Mouse (Mus musculus) MEL (cell line): ENCODE data around the gene Fam57b. TPM values are rescaled to one million over a fixed set of nuclear protein-coding genes. Genes with fewer than 3 reads are reported as not detected.
A peak's percentile ranks its signal among the peaks of the same experiment; 100 is the strongest.

Experiments used
- DNase-seq: peaks from one replicate; pipeline ENCODE4 v3.0.0; 2011; ENCODE audit warnings: low read depth, low spot score
- H3K27ac ChIP-seq: 2 replicates; pipeline ENCODE4 v1.5.1; 2012; ENCODE audit warnings: low read depth, mild to moderate bottlenecking, control low read depth, low read length, moderate library complexity; ENCODE audit not compliant: control insufficient read depth
- H3K27me3 ChIP-seq, 2 experiments: fragments of 150-350 bp in 1 of 2; sonication (generic) in 1 of 2; 2 replicates each; pipeline ENCODE4 v1.6.1; 2012; ENCODE audit warnings: low read length in 2 of 2, mild to moderate bottlenecking in 2 of 2, improper control_type of control experiment in 1 of 2, moderate library complexity in 1 of 2; ENCODE audit not compliant: insufficient read depth in 2 of 2, control insufficient read depth in 1 of 2
- H3K36me3 ChIP-seq, 2 experiments: 2 replicates each; pipeline ENCODE4 v1.6.1; 2012 to 2014; ENCODE audit warnings: low read length in 2 of 2, improper control_type of control experiment in 1 of 2, inconsistent platforms in 1 of 2, mild to moderate bottlenecking in 1 of 2; ENCODE audit not compliant: insufficient read depth in 2 of 2, control insufficient read depth in 1 of 2
- H3K4me1 ChIP-seq, 2 experiments: fragments of 150-350 bp in 1 of 2; sonication (generic) in 1 of 2; 2 replicates each; pipeline ENCODE4 v1.6.1; 2012; ENCODE audit warnings: low read length in 2 of 2, improper control_type of control experiment in 1 of 2, mild to moderate bottlenecking in 1 of 2; ENCODE audit not compliant: insufficient read depth in 2 of 2, control insufficient read depth in 1 of 2
- H3K4me3 ChIP-seq, 2 experiments: fragments of 150-350 bp in 1 of 2; sonication (generic) in 1 of 2; 2 replicates each; pipeline ENCODE4 v1.5.1; 2012; ENCODE audit warnings: low read depth in 2 of 2, low read length in 2 of 2, mild to moderate bottlenecking in 2 of 2, moderate library complexity in 2 of 2, control low read depth in 1 of 2, improper control_type of control experiment in 1 of 2; ENCODE audit not compliant: control insufficient read depth in 1 of 2, insufficient read depth in 1 of 2
- H3K79me2 ChIP-seq: 2 replicates; pipeline ENCODE4 v1.6.1; 2012; ENCODE audit warnings: mild to moderate bottlenecking, low read length, moderate library complexity; ENCODE audit not compliant: control insufficient read depth, poor library complexity, insufficient read depth
- H3K9ac ChIP-seq: 2 replicates; pipeline ENCODE4 v1.6.1; 2012; ENCODE audit warnings: low read depth, mild to moderate bottlenecking, control low read depth, low read length, moderate library complexity; ENCODE audit not compliant: control insufficient read depth, poor library complexity, severe bottlenecking
- H3K9me3 ChIP-seq: fragments of 150-350 bp; sonication (generic); replicated peaks from 2 replicates; pipeline ENCODE4 v1.6.1; 2012; ENCODE audit warnings: mild to moderate bottlenecking, low read length, improper control_type of control experiment, moderate library complexity; ENCODE audit not compliant: insufficient read depth
- CHD2 ChIP-seq: IDR thresholded peaks from 2 replicates; pipeline ENCODE4 v1.6.1; 2011; ENCODE audit warnings: low read length, improper control_type of control experiment
- CTCF ChIP-seq, 3 experiments: IDR thresholded peaks in 2 of 3; conservative IDR thresholded peaks in 1 of 3; 2 replicates each; pipeline ENCODE4 v1.5.1; 2011 to 2012; ENCODE audit warnings: low read length in 3 of 3, low read depth in 2 of 3, mild to moderate bottlenecking in 2 of 3, improper control_type of control experiment in 1 of 3, inconsistent platforms in 1 of 3, mixed read lengths in 1 of 3, moderate library complexity in 1 of 3; ENCODE audit not compliant: control insufficient read depth in 1 of 3, insufficient read depth in 1 of 3, poor library complexity in 1 of 3, severe bottlenecking in 1 of 3
- E2F4 ChIP-seq: IDR thresholded peaks from 2 replicates; pipeline ENCODE4 v1.6.1; 2011; ENCODE audit warnings: low read depth, low read length, improper control_type of control experiment, borderline replicate concordance
- ELF1 ChIP-seq: IDR thresholded peaks from 2 replicates; pipeline ENCODE4 v1.6.1; 2014; ENCODE audit warnings: low read depth, mild to moderate bottlenecking, inconsistent platforms, low read length, improper control_type of control experiment, moderate library complexity
- ETS1 ChIP-seq: IDR thresholded peaks from 2 replicates; pipeline ENCODE4 v1.6.1; 2012; ENCODE audit warnings: low read depth, mild to moderate bottlenecking, inconsistent platforms, low read length, improper control_type of control experiment, moderate library complexity
- GABPA ChIP-seq: IDR thresholded peaks from 2 replicates; pipeline ENCODE4 v1.6.1; 2012; ENCODE audit warnings: low read depth, mild to moderate bottlenecking, inconsistent platforms, low read length, improper control_type of control experiment, moderate library complexity
- GATA1 ChIP-seq: IDR thresholded peaks from 2 replicates; pipeline ENCODE4 v1.6.1; 2011; ENCODE audit warnings: low read depth, low read length, improper control_type of control experiment
- HCFC1 ChIP-seq: IDR thresholded peaks from 2 replicates; pipeline ENCODE4 v1.6.1; 2012; ENCODE audit warnings: low read depth, mild to moderate bottlenecking, inconsistent platforms, low read length, improper control_type of control experiment, moderate library complexity
- KAT2A ChIP-seq: conservative IDR thresholded peaks from 2 replicates; pipeline ENCODE4 v1.6.1; 2012; ENCODE audit warnings: low read depth, low read length, improper control_type of control experiment, inconsistent platforms
- MAX ChIP-seq: IDR thresholded peaks from 2 replicates; pipeline ENCODE4 v1.6.1; 2011; ENCODE audit warnings: low read length, improper control_type of control experiment
- MAZ ChIP-seq: IDR thresholded peaks from 2 replicates; pipeline ENCODE4 v1.6.1; 2012; ENCODE audit warnings: low read depth, mild to moderate bottlenecking, inconsistent platforms, low read length, improper control_type of control experiment
- NELFE ChIP-seq: IDR thresholded peaks from 2 replicates; pipeline ENCODE4 v1.6.1; 2011; ENCODE audit warnings: low read depth, low read length, improper control_type of control experiment
- NRF1 ChIP-seq: IDR thresholded peaks from 2 replicates; pipeline ENCODE4 v1.6.1; 2014; ENCODE audit warnings: low read depth, mild to moderate bottlenecking, inconsistent platforms, low read length, improper control_type of control experiment, moderate library complexity; ENCODE audit not compliant: poor library complexity, insufficient read depth, severe bottlenecking
- POLR2A ChIP-seq, 2 experiments: IDR thresholded peaks; 2 replicates each; pipeline ENCODE4 v1.6.1; 2011 to 2012; ENCODE audit warnings: low read length in 2 of 2, mild to moderate bottlenecking in 2 of 2, control low read depth in 1 of 2, improper control_type of control experiment in 1 of 2, low read depth in 1 of 2, moderate library complexity in 1 of 2; ENCODE audit not compliant: control insufficient read depth in 1 of 2, insufficient read depth in 1 of 2, poor library complexity in 1 of 2
- RAD21 ChIP-seq: IDR thresholded peaks from 2 replicates; pipeline ENCODE4 v1.6.1; 2011; ENCODE audit warnings: mild to moderate bottlenecking, low read depth, low read length, improper control_type of control experiment
- SIN3A ChIP-seq: IDR thresholded peaks from 2 replicates; pipeline ENCODE4 v1.6.1; 2012; ENCODE audit warnings: low read length, improper control_type of control experiment, inconsistent platforms
- TCF12 ChIP-seq: IDR thresholded peaks from 2 replicates; pipeline ENCODE4 v1.6.1; 2014; ENCODE audit warnings: low read depth, mild to moderate bottlenecking, inconsistent platforms, low read length, improper control_type of control experiment, moderate library complexity
- UBTF ChIP-seq: IDR thresholded peaks from 2 replicates; pipeline ENCODE4 v1.6.1; 2012; ENCODE audit warnings: low read depth, mild to moderate bottlenecking, inconsistent platforms, low read length, improper control_type of control experiment, moderate library complexity, borderline replicate concordance; ENCODE audit not compliant: insufficient read depth
- USF1 ChIP-seq: IDR thresholded peaks from 2 replicates; pipeline ENCODE4 v1.6.1; 2014; ENCODE audit warnings: low read depth, mild to moderate bottlenecking, inconsistent platforms, low read length, improper control_type of control experiment, moderate library complexity
- USF2 ChIP-seq, 2 experiments: IDR thresholded peaks; 2 replicates each; pipeline ENCODE4 v1.6.1; 2011 to 2012; ENCODE audit warnings: improper control_type of control experiment in 2 of 2, low read length in 2 of 2, borderline replicate concordance in 1 of 2, inconsistent platforms in 1 of 2, low read depth in 1 of 2, mild to moderate bottlenecking in 1 of 2; ENCODE audit not compliant: insufficient read depth in 1 of 2
- ZMIZ1 ChIP-seq: IDR thresholded peaks from 2 replicates; pipeline ENCODE4 v1.6.1; 2012; ENCODE audit warnings: low read depth, mild to moderate bottlenecking, inconsistent platforms, low read length, improper control_type of control experiment, moderate library complexity
- polyA plus RNA-seq, 2 experiments: library from polyadenylated mRNA; stranded (reverse) in 1 of 2; unstranded in 1 of 2; fragments of >175 nt in 1 of 2; fragments of >200 nt in 1 of 2; gene quantifications; 2 replicates each; pipeline versions ENCODE4 v1.2.1 to v1.2.4; 2012; ENCODE audit warnings: low replicate concordance in 2 of 2, low read depth in 1 of 2; ENCODE audit not compliant: insufficient read length in 2 of 2, insufficient read depth in 1 of 2, missing spikeins in 1 of 2
- total RNA-seq: library from RNA; depleted of rRNA; stranded (reverse); fragments of 300-350 nt; gene quantifications from 2 replicates; pipeline ENCODE4 v1.2.3, GENCODE M21; 2012; rRNA removed

The Fam57b gene
- total RNA-seq (1.7 TPM in 2 replicates), polyA plus RNA-seq (under 1 TPM in 1 of 2 experiments, not detected in 1; 0.50 TPM)

- Histone ChIP-seq H3K9me3 (no peaks in the 10 kb centered on the region), H3K79me2 (peaks cover 35% of the 10 kb centered on the region), H3K4me3 (peak within 1 kb of the TSS; percentile 87 to 95), H3K27ac (peak within 1 kb of the TSS; percentile 94), H3K36me3 (peaks cover 13 to 42% of the 10 kb centered on the region in 2 experiments), H3K27me3 (no peaks in the 10 kb centered on the region), H3K4me1 (peaks cover 14 to 39% of the 10 kb centered on the region in 2 experiments), H3K9ac (peak within 1 kb of the TSS; percentile 96)
- peak; percentile 72 for DNase-seq
- TF ChIP-seq POLR2A (IDR thresholded peaks at IDR 0.05; ENCODE audit: control insufficient read depth in 1 of 2, insufficient read depth in 1 of 2, low read depth in 1 of 2, low read length in 2 of 2, poor library complexity in 1 of 2): peak in 1 of 2 experiments; percentile 48; a peak in 2 of 4 replicates
- TF ChIP-seq ETS1: no peak
- 0 out of 2 replicates have a peak, but pooled peaks have one; percentile 31 for TF ChIP-seq NELFE
- peak; percentile 65; the same call in 1 of the 2 replicates for TF ChIP-seq USF1
- peak; percentile 58; the same call in 1 of the 2 replicates for TF ChIP-seq ELF1
- TF ChIP-seq MAZ: 0 out of 2 replicates have a peak, but pooled peaks have one; percentile 3
Measured at GRCm38 (mm10) chr7:126797411-126798126, at the start of gene Fam57b. TSS of gene Fam57b (plus strand) at chr7:126797668.

- Histone ChIP-seq H3K4me3 (no peak overlapping the region), H3K9ac (no peak overlapping the region), H3K4me1 (no peaks in the 10 kb centered on the region), H3K27ac (no peak overlapping the region), H3K27me3 (peaks cover 0 to 2% of the 10 kb centered on the region in 2 experiments; a peak in 1 of 4 replicates), H3K9me3 (no peaks in the 10 kb centered on the region), H3K79me2 (no peaks in the 10 kb centered on the region), H3K36me3 (no peaks in the 10 kb centered on the region)
- no peak for TF ChIP-seq KAT2A
- TF ChIP-seq USF2 (IDR thresholded peaks at IDR 0.05; ENCODE audit: borderline replicate concordance in 1 of 2, insufficient read depth in 1 of 2, low read depth in 1 of 2, low read length in 2 of 2): no peak
- TF ChIP-seq NRF1: no peak
- TF ChIP-seq POLR2A (IDR thresholded peaks at IDR 0.05; ENCODE audit: control insufficient read depth in 1 of 2, insufficient read depth in 1 of 2, low read depth in 1 of 2, low read length in 2 of 2, poor library complexity in 1 of 2): no peak
- no peak for TF ChIP-seq CTCF (IDR thresholded peaks at IDR 0.05 in 2 of 3, conservative IDR thresholded peaks at IDR 0.05 in 1 of 3; ENCODE audit: control insufficient read depth in 1 of 3, insufficient read depth in 1 of 3, low read depth in 2 of 3, low read length in 3 of 3, poor library complexity in 1 of 3, severe bottlenecking in 1 of 3)
- no peak for TF ChIP-seq CHD2
- no peak for TF ChIP-seq UBTF
- TF ChIP-seq RAD21: no peak
- TF ChIP-seq E2F4: no peak
- no peak for TF ChIP-seq MAX
- no peak for TF ChIP-seq GATA1
- no peak for TF ChIP-seq HCFC1
- TF ChIP-seq GABPA: no peak
- no peak for TF ChIP-seq TCF12
- no peak for TF ChIP-seq ZMIZ1
- TF ChIP-seq SIN3A: no peak
- DNase-seq: no peak
Measured at GRCm38 (mm10) chr7:126748824-126749223, 48.6 kb upstream of the Fam57b start.
